Mouse (Mus musculus) fibroblast of lung, adult 2 months (primary cell): ENCODE measurements around the gene Adam11.
"Not testable (repeated sequence)": the region's sequence is repeated elsewhere in the genome, so short reads cannot be mapped to it uniquely, and the experiment has no call there.

Experiments
- DNase-seq: peaks from one replicate; pipeline ENCODE4 v3.0.0-alpha.2; 2011; ENCODE audit warnings: low read depth

Gene Adam11

GRCm38 (mm10) chr11:102761309-102762210, at the start of gene Adam11:
Gene Adam11, plus strand, starts transcription at chr11:102761439.
- DNase-seq, result no peak

- DNase-seq, result no peak
These were observed 48.8 kb upstream of the Adam11 start for GRCm38 (mm10) chr11:102712411-102712810.

- DNase-seq, result not testable (repeated sequence)
These were observed 46.7 kb upstream of the Adam11 start for GRCm38 (mm10) chr11:102714578-102714977.

- DNase-seq, result no peak
These were observed 45.1 kb upstream of the Adam11 start for GRCm38 (mm10) chr11:102716135-102716534.

- no peak for DNase-seq
These were observed 35.7 kb upstream of the Adam11 start for GRCm38 (mm10) chr11:102725574-102725973.

GRCm38 (mm10) chr11:102728614-102729013, 32.6 kb upstream of the Adam11 start:
- peak; percentile 87 for DNase-seq

- DNase-seq, result no peak
These were observed 31.4 kb upstream of the Adam11 start for GRCm38 (mm10) chr11:102729835-102730234.

GRCm38 (mm10) chr11:102731366-102731765, 29.9 kb upstream of the Adam11 start:
- no peak for DNase-seq

GRCm38 (mm10) chr11:102733146-102733545, 28.1 kb upstream of the Adam11 start:
- no peak for DNase-seq

- no peak for DNase-seq
These were observed 26.3 kb upstream of the Adam11 start for GRCm38 (mm10) chr11:102734961-102735360.

- DNase-seq, result no peak
These were observed 23.2 kb upstream of the Adam11 start for GRCm38 (mm10) chr11:102738046-102738445.

GRCm38 (mm10) chr11:102739278-102739966, 21.8 kb upstream of the Adam11 start:
- no peak for DNase-seq

- DNase-seq, result no peak
These were observed 20.6 kb upstream of the Adam11 start for GRCm38 (mm10) chr11:102740634-102741033.

GRCm38 (mm10) chr11:102741129-102741950, 19.9 kb upstream of the Adam11 start:
- no peak for DNase-seq

- DNase-seq, result no peak
These were observed 19.2 kb upstream of the Adam11 start for GRCm38 (mm10) chr11:102742066-102742465.

GRCm38 (mm10) chr11:102742843-102743242, 18.4 kb upstream of the Adam11 start:
- DNase-seq, result no peak

GRCm38 (mm10) chr11:102744746-102745145, 16.5 kb upstream of the Adam11 start:
- DNase-seq, result no peak

- DNase-seq, result no peak
These were observed 13.4 kb upstream of the Adam11 start for GRCm38 (mm10) chr11:102747866-102748265.

- DNase-seq, result no peak
These were observed 12.9 kb upstream of the Adam11 start for GRCm38 (mm10) chr11:102748381-102748780.

GRCm38 (mm10) chr11:102749712-102750111, 11.5 kb upstream of the Adam11 start:
- no peak for DNase-seq

GRCm38 (mm10) chr11:102752896-102753590, 8.2 kb upstream of the Adam11 start:
- no peak for DNase-seq
